Mouse (Mus musculus): ENCODE measurements at regions not wholly inside any gene's neighbourhood (a gene's known extent, or its start where the extent isn't known, plus 50 kb on each side); places are given as distances from the start of the nearest gene placed in this dataset.

DNA sequence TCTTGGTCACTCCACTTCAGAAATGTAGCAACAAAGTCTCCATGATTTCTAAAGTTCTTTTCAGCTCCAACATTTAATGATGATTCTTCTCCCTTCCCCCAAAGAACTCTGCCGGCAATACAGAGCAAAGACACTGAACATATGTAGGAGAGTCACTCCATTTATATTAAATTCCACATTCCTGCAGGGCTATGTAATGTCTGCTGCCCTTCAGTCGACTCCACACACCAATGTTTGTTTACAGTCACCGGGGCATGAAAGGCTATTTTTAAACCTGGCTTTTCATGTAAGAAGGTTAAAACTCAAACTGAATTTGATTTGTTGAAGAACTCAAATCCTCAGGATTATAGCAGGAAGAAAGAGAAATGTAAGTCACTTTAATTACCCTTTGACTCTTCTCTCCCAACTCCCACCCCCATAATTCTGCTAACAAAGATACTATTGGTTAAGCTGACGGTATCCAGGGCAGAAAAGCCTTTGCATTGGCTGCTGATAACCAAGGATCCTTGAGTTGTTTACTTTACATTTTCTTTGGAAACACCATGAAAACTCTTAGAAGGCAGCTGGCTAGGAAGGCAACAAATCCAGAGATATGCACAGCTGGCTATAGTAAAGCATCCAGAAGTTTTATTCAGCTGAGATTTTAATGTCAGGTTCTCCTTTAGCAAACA lies 360.6 kb downstream of the Gsdmc2 start:
- Histone ChIP-seq H3K27me3 (ENCODE audit: control insufficient read depth, insufficient read depth, low read length) (no peaks in the 10 kb centered on the region), H3K4me3 (ENCODE audit: control insufficient read depth, insufficient read depth, low read length) (no peak overlapping the region), H3K36me3 (ENCODE audit: control insufficient read depth, insufficient read depth, low read length) (no peaks in the 10 kb centered on the region), H3K27ac (ENCODE audit: control insufficient read depth, insufficient read depth, low read length) (no peak overlapping the region), H3K4me1 (replicated peaks; ENCODE audit: control insufficient read depth, insufficient read depth, low read length) (no peaks in the 10 kb centered on the region)
- TF ChIP-seq POLR2A (IDR thresholded peaks at IDR 0.05; ENCODE audit: control insufficient read depth, extremely low read depth, insufficient read depth, low read length, poor library complexity) (no peak), CTCF (IDR thresholded peaks at IDR 0.05; ENCODE audit: borderline replicate concordance, control insufficient read depth, extremely low read depth, insufficient read depth, low read length, poor library complexity) (no peak)
- no peak for DNase-seq
- 81% methylated on average over 4 of the region's 4 CpGs for WGBS

DNA sequence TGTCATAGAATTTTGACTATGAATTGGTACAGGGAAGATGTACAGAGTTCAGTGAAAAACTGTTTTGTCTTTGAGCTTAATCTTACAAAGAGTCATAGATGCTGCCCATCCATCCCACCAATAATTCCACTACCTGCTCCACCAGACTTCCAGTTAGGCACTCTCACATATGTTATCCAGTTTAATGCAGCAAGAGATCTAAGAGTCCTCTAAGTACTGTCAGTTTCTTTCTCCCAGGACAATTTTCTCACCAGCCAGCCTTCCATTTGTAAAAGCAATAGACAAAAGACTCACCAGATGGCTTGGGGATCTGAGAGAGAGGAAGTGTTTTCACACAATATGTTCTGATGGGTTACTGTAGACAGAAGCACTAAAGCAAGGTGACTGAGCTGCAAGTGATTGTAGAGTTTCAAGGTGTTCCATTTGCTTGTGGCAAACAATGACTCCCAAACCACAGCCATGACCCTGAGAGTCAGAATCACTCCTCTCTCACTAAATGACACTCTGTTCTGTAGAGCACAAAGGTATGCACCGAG lies 365.6 kb downstream of the Gsdmc2 start:
- 30% methylated on average over 1 of the region's 1 CpGs for whole genome bisulfite sequencing
- no peaks in the 10 kb centered on the region for H3K27me3 ChIP-seq (ENCODE audit: control insufficient read depth, insufficient read depth, low read length)
- no peaks in the 10 kb centered on the region for H3K4me1 ChIP-seq (replicated peaks; ENCODE audit: control insufficient read depth, insufficient read depth, low read length)
- H3K36me3 ChIP-seq (ENCODE audit: control insufficient read depth, insufficient read depth, low read length) = no peaks in the 10 kb centered on the region
- TF ChIP-seq CTCF (IDR thresholded peaks at IDR 0.05; ENCODE audit: borderline replicate concordance, control insufficient read depth, extremely low read depth, insufficient read depth, low read length, poor library complexity) = no peak
- no peak for TF ChIP-seq POLR2A (IDR thresholded peaks at IDR 0.05; ENCODE audit: control insufficient read depth, extremely low read depth, insufficient read depth, low read length, poor library complexity)
- H3K4me3 ChIP-seq (ENCODE audit: control insufficient read depth, insufficient read depth, low read length) = no peak overlapping the region
- DNase-seq = no peak
- H3K27ac ChIP-seq (ENCODE audit: control insufficient read depth, insufficient read depth, low read length) = no peak overlapping the region

DNA sequence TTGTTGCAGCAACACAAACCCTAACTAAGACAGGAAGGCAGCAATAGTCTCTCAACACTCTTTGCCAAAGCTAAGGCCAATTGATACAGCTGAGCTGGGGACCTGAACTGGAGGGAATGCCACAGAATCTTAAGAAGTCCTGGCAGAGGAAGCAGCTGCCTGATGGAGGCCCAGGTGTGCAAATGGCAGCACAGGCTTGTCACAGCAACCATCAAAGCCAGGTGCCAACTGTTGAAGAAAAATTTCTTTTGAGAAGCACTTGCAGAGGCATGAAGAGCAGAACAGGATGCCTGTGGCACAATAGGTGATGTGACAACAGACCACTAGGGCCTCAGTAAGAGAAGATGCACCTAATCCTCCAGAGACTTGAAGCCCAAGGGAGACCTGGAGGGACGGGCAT lies 378.1 kb downstream of the Gsdmc2 start:
- no peak overlapping the region for H3K4me3 ChIP-seq (ENCODE audit: control insufficient read depth, insufficient read depth, low read length)
- peak overlapping the region; percentile 92 for H3K27ac ChIP-seq (ENCODE audit: control insufficient read depth, insufficient read depth, low read length)
- 3% methylated on average over 1 of the region's 1 CpGs for WGBS
- peaks cover 7% of the 10 kb centered on the region for H3K4me1 ChIP-seq (replicated peaks; ENCODE audit: control insufficient read depth, insufficient read depth, low read length)
- H3K27me3 ChIP-seq (ENCODE audit: control insufficient read depth, insufficient read depth, low read length) = no peaks in the 10 kb centered on the region
- peak; percentile 53 for DNase-seq
- TF ChIP-seq POLR2A (IDR thresholded peaks at IDR 0.05; ENCODE audit: control insufficient read depth, extremely low read depth, insufficient read depth, low read length, poor library complexity) = no peak
- no peak for TF ChIP-seq CTCF (IDR thresholded peaks at IDR 0.05; ENCODE audit: borderline replicate concordance, control insufficient read depth, extremely low read depth, insufficient read depth, low read length, poor library complexity)
- H3K36me3 ChIP-seq (ENCODE audit: control insufficient read depth, insufficient read depth, low read length) = 0 out of 2 replicates have a peak, but pooled peaks cover 3% of the 10 kb centered on the region

- Histone ChIP-seq H3K4me3 (ENCODE audit: control insufficient read depth, insufficient read depth, low read length) (no peak overlapping the region), H3K27me3 (ENCODE audit: control insufficient read depth, insufficient read depth, low read length) (no peaks in the 10 kb centered on the region), H3K36me3 (ENCODE audit: control insufficient read depth, insufficient read depth, low read length) (no peaks in the 10 kb centered on the region), H3K4me1 (replicated peaks; ENCODE audit: control insufficient read depth, insufficient read depth, low read length) (peaks cover 2% of the 10 kb centered on the region; the same call in 1 of the 2 replicates), H3K27ac (ENCODE audit: control insufficient read depth, insufficient read depth, low read length) (no peak overlapping the region)
- 97% methylated on average over 3 of the region's 3 CpGs for WGBS
- no peak for DNase-seq
- TF ChIP-seq CTCF (IDR thresholded peaks at IDR 0.05; ENCODE audit: borderline replicate concordance, control insufficient read depth, extremely low read depth, insufficient read depth, low read length, poor library complexity) (no peak), POLR2A (IDR thresholded peaks at IDR 0.05; ENCODE audit: control insufficient read depth, extremely low read depth, insufficient read depth, low read length, poor library complexity) (no peak)
These were observed 392.4 kb downstream of the Gsdmc2 start for GRCm38 (mm10) chr15:63452529-63452928.

DNA sequence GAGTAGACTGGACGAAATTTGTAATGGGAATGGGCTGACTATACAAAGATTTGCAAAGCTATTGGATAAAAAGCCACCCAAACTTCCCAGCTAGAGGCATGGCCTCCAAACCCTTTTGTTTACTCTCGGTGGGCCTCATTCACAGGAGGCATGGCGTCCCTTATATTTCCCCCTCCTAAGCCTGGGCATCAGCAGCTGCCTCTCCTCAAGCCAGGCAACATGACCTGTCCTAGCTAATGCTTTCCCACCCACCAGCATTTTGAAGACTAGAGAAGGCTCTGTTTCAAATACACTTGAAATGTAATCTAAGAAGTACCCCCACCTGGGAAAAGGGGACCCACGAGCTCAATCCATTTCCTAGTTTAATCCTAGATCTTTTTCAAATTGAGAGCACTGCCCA lies 398.7 kb downstream of the Gsdmc2 start:
- DNase-seq = no peak
- Histone ChIP-seq H3K27ac (ENCODE audit: control insufficient read depth, insufficient read depth, low read length) (no peak overlapping the region), H3K4me3 (ENCODE audit: control insufficient read depth, insufficient read depth, low read length) (no peak overlapping the region), H3K36me3 (ENCODE audit: control insufficient read depth, insufficient read depth, low read length) (no peaks in the 10 kb centered on the region), H3K4me1 (replicated peaks; ENCODE audit: control insufficient read depth, insufficient read depth, low read length) (peaks cover 2% of the 10 kb centered on the region; the same call in 1 of the 2 replicates), H3K27me3 (ENCODE audit: control insufficient read depth, insufficient read depth, low read length) (no peaks in the 10 kb centered on the region)
- 92% methylated on average over 4 of the region's 4 CpGs for WGBS
- TF ChIP-seq CTCF (IDR thresholded peaks at IDR 0.05; ENCODE audit: borderline replicate concordance, control insufficient read depth, extremely low read depth, insufficient read depth, low read length, poor library complexity) (no peak), POLR2A (IDR thresholded peaks at IDR 0.05; ENCODE audit: control insufficient read depth, extremely low read depth, insufficient read depth, low read length, poor library complexity) (no peak)

GRCm38 (mm10) chr15:63445016-63445415 lies 400.0 kb downstream of the Gsdmc2 start:
- no peak overlapping the region for H3K4me3 ChIP-seq (ENCODE audit: control insufficient read depth, insufficient read depth, low read length)
- H3K4me1 ChIP-seq (replicated peaks; ENCODE audit: control insufficient read depth, insufficient read depth, low read length) = peaks cover 2% of the 10 kb centered on the region; the same call in 1 of the 2 replicates
- TF ChIP-seq CTCF (IDR thresholded peaks at IDR 0.05; ENCODE audit: borderline replicate concordance, control insufficient read depth, extremely low read depth, insufficient read depth, low read length, poor library complexity) (no peak), POLR2A (IDR thresholded peaks at IDR 0.05; ENCODE audit: control insufficient read depth, extremely low read depth, insufficient read depth, low read length, poor library complexity) (no peak)
- H3K27ac ChIP-seq (ENCODE audit: control insufficient read depth, insufficient read depth, low read length) = no peak overlapping the region
- DNase-seq = no peak
- no peaks in the 10 kb centered on the region for H3K36me3 ChIP-seq (ENCODE audit: control insufficient read depth, insufficient read depth, low read length)
- no peaks in the 10 kb centered on the region for H3K27me3 ChIP-seq (ENCODE audit: control insufficient read depth, insufficient read depth, low read length)
- WGBS = 94% methylated on average over 4 of the region's 4 CpGs
